Mouse (Mus musculus): ENCODE measurements at regions not wholly inside any gene's neighbourhood (a gene's known extent, or its start where the extent isn't known, plus 50 kb on each side); places are given as distances from the start of the nearest gene placed in this dataset.
"Not testable (repeated sequence)": the region's sequence is repeated elsewhere in the genome, so short reads cannot be mapped to it uniquely, and the experiment has no call there.

GRCm38 (mm10) chr2:78600753-78601152 lies 267.2 kb upstream of the Ube2e3 start:
- DNase-seq (ENCODE audit: low spot score in 2 of 2), result no peak

GRCm38 (mm10) chr2:78598039-78598438 lies 269.9 kb upstream of the Ube2e3 start:
- no peak for DNase-seq (ENCODE audit: low spot score in 2 of 2)

- DNase-seq (ENCODE audit: low spot score in 2 of 2), result no peak
Observed at GRCm38 (mm10) chr2:78596251-78596650, 271.7 kb upstream of the Ube2e3 start.

- DNase-seq (ENCODE audit: low spot score in 2 of 2), result no peak
Observed at GRCm38 (mm10) chr2:78580013-78580412, 287.9 kb upstream of the Ube2e3 start.

- DNase-seq (ENCODE audit: low spot score in 2 of 2), result no peak
Observed at GRCm38 (mm10) chr2:78572492-78572891, 295.4 kb upstream of the Ube2e3 start.

- DNase-seq (ENCODE audit: low spot score in 2 of 2), result no peak
Observed at GRCm38 (mm10) chr2:78558128-78558527, 309.8 kb upstream of the Ube2e3 start.

- no peak for DNase-seq (ENCODE audit: low spot score in 2 of 2)
Observed at GRCm38 (mm10) chr2:78551085-78551484, 316.8 kb upstream of the Ube2e3 start.

GRCm38 (mm10) chr2:78548683-78549467 lies 319.0 kb upstream of the Ube2e3 start:
- DNase-seq (ENCODE audit: low spot score in 2 of 2), result no peak

GRCm38 (mm10) chr2:78547286-78547685 lies 320.6 kb upstream of the Ube2e3 start:
- DNase-seq (ENCODE audit: low spot score in 2 of 2), result no peak

- no peak for DNase-seq (ENCODE audit: low spot score in 2 of 2)
Observed at GRCm38 (mm10) chr2:78540422-78540821, 327.5 kb upstream of the Ube2e3 start.

GRCm38 (mm10) chr2:78539592-78540300 lies 328.2 kb upstream of the Ube2e3 start:
- DNase-seq (ENCODE audit: low spot score in 2 of 2), result no peak

GRCm38 (mm10) chr2:78537574-78537973 lies 330.4 kb upstream of the Ube2e3 start:
- DNase-seq (ENCODE audit: low spot score in 2 of 2), result no peak

GRCm38 (mm10) chr2:78533881-78534280 lies 334.0 kb upstream of the Ube2e3 start:
- not testable (repeated sequence) for DNase-seq (ENCODE audit: low spot score in 2 of 2)

- DNase-seq (ENCODE audit: low spot score in 2 of 2), result no peak
Observed at GRCm38 (mm10) chr2:78530535-78530934, 337.4 kb upstream of the Ube2e3 start.

- DNase-seq (ENCODE audit: low spot score in 2 of 2), result no peak
Observed at GRCm38 (mm10) chr2:78520258-78521023, 347.5 kb upstream of the Ube2e3 start.

- no peak for DNase-seq (ENCODE audit: low spot score in 2 of 2)
Observed at GRCm38 (mm10) chr2:78493115-78493514, 374.8 kb upstream of the Ube2e3 start.

GRCm38 (mm10) chr2:78480036-78480435 lies 387.9 kb upstream of the Ube2e3 start:
- DNase-seq (ENCODE audit: low spot score in 2 of 2), result no peak

- DNase-seq (ENCODE audit: low spot score in 2 of 2), result no peak
Observed at GRCm38 (mm10) chr2:78459444-78459843, 408.5 kb upstream of the Ube2e3 start.

GRCm38 (mm10) chr2:78453411-78453810 lies 414.5 kb upstream of the Ube2e3 start:
- DNase-seq (ENCODE audit: low spot score in 2 of 2), result no peak

- no peak for DNase-seq (ENCODE audit: low spot score in 2 of 2)
Observed at GRCm38 (mm10) chr2:78436816-78437215, 431.1 kb upstream of the Ube2e3 start.

GRCm38 (mm10) chr2:78435071-78435470 lies 432.9 kb upstream of the Ube2e3 start:
- no peak for DNase-seq (ENCODE audit: low spot score in 2 of 2)

- no peak for DNase-seq (ENCODE audit: low spot score in 2 of 2)
Observed at GRCm38 (mm10) chr2:78427659-78428336, 440.1 kb upstream of the Ube2e3 start.
